Mouse (Mus musculus) small intestine, adult 2 months (tissue): ENCODE results near the gene Pex11g.

Source experiments
- CTCF ChIP-seq: fragments of 200-500 bp; IDR thresholded peaks from 2 replicates; pipeline ENCODE4 v1.5.1; 2012; ENCODE audit warnings: low read depth, mild to moderate bottlenecking, control low read depth, inconsistent platforms, low read length, moderate library complexity, mixed read lengths; ENCODE audit not compliant: insufficient replicate concordance, insufficient read length; ENCODE audit errors: extremely low read depth
- POLR2A ChIP-seq: fragments of 200-500 bp; IDR thresholded peaks from 2 replicates; pipeline ENCODE4 v1.6.1; 2012; ENCODE audit warnings: low read depth, mild to moderate bottlenecking, control low read depth, inconsistent platforms, low read length, moderate library complexity

DNA sequence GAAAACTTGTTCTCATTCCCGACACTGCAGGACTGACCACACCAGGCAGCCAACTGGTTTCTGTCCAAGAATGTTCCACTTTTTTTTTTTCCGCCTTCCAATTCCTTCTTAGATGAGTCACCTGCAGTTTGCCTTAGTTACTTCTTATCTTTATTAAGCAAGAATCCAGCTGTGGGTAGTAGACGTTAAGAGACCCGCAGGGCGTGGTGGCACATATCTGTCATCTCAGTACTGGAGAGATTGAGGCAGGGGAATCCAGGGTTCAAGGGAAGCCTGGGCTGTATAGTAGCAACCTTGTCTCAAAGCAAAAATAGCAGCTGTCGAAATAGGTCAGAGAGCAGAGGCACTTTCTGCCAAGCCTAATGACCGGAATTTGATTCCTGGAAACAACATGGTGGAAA lies 55.6 kb downstream of the Pex11g start:
- TF ChIP-seq POLR2A = no peak
- TF ChIP-seq CTCF = no peak
